Mouse (Mus musculus): ENCODE measurements around the gene Dnajb2. TPM values are rescaled to one million over a fixed set of nuclear protein-coding genes. Genes with fewer than 3 reads are reported as not detected.
A peak's percentile ranks its signal among the peaks of the same experiment; 100 is the strongest.

Dnajb2 gene
- polyA plus RNA-seq, 1 experiment from 2014 or later = 24.2 TPM

DNA sequence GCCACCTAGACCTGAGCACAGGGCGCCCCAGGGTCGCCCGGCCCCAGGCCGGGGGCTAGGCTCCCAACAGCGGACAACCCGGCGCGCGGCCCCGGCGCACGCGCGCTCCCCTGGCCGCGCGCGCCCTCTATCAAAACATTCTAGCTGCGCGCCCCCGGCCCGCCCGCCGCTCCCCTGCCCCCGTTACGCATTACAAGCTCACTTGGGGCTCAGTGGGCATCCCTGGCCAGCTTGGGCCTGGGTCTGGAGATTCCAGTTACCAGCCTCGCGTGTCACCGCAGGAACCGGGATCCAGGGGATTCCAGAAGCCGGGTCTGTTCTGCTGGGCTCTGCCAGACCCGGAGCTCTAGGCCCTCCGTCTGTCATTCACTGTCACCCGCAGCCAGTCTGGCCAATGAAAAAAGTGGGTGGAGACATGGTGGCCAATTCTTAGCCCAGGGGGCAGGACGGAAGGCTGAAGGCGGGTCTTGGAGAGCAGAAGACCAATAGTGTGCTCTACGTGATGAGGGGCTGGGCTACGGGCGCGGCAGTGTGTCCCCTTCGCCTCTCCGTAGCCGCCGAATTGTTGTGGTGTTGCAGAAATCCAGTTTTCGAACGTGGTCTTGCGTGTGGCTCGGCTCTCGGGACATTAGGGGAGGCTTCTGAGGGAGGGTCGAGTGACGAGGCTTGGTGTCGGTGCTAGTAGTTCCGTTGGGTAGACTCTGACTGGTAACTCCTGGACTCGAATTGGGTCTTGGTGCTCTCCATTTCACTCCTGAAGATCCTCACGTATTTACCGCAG lies 44.4 kb upstream of the Dnajb2 start, which contains the start of the genes Ankzf1 and Atg9a:
Gene Ankzf1, plus strand, starts transcription at position 530 of the 781 bp plus-strand sequence.
Gene Atg9a, minus strand, starts transcription at position 575 of the 781 bp plus-strand sequence.
- H3K27me3 ChIP-seq (ENCODE audit: control insufficient read depth, insufficient read depth, low read length) = no peaks in the 10 kb centered on the region
- peak within 1 kb of the TSS; percentile 97 for H3K27ac ChIP-seq (replicated peaks)
- ATAC-seq (ENCODE audit: low FRiP score, low TSS enrichment) = peak; percentile 99
- peak; percentile 96 for DNase-seq (ENCODE audit: low spot score)
- TF ChIP-seq EP300 (optimal IDR thresholded peaks at IDR 0.05) (no peak), CTCF (IDR thresholded peaks at IDR 0.05; ENCODE audit: low read depth) (peak; percentile 22; the same call in 1 of the 2 replicates)
- H3K9me3 ChIP-seq (ENCODE audit: control insufficient read depth, low read length) = no peaks in the 10 kb centered on the region
- H3K4me3 ChIP-seq (ENCODE audit: low read depth, low read length) = peak within 1 kb of the TSS; percentile 83
- peak within 1 kb of the TSS; percentile 95 for H3K4me2 ChIP-seq (replicated peaks; ENCODE audit: low read depth)
- WGBS = under 1% methylated on average over 56 of the region's 56 CpGs
- H3K4me1 ChIP-seq (replicated peaks; ENCODE audit: control insufficient read depth, insufficient read depth) = peaks cover 6% of the 10 kb centered on the region; the same call in 1 of the 2 replicates
- H3K9ac ChIP-seq (ENCODE audit: low read length) = peak within 1 kb of the TSS; percentile 92
- peaks cover 15% of the 10 kb centered on the region for H3K36me3 ChIP-seq (ENCODE audit: control insufficient read depth, insufficient read depth, low read length)

DNA sequence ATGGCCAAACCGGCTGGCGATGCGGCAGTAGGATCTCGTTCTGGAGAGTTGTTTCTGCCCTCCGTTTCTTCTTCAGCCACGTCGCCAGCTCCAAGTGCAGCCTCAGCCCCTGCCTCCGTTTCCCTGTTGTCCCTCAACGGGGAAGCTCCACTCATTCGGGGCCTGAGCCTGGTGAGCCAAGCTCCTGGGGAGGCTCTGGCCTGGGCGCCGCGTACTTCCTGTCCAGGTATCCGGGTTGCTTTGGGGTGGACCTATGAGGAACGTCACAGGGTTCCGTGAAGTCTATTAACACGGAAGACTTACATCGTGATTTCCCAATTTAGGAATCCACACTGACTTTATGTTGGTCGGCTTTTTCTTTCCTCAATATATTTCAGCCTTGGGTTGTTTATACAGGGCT lies 43.8 kb upstream of the Dnajb2 start:
- H3K9me3 ChIP-seq (ENCODE audit: control insufficient read depth, low read length) = no peaks in the 10 kb centered on the region
- TF ChIP-seq EP300 (optimal IDR thresholded peaks at IDR 0.05) = no peak
- no peak for TF ChIP-seq CTCF (IDR thresholded peaks at IDR 0.05; ENCODE audit: low read depth)
- DNase-seq (ENCODE audit: low spot score) (peak; percentile 78), ATAC-seq (ENCODE audit: low FRiP score, low TSS enrichment) (peak; percentile 75)
- peak overlapping the region; percentile 86 for H3K4me2 ChIP-seq (replicated peaks; ENCODE audit: low read depth)
- H3K9ac ChIP-seq (ENCODE audit: low read length) = peak overlapping the region; percentile 91
- peaks cover 6% of the 10 kb centered on the region; the same call in 1 of the 2 replicates for H3K4me1 ChIP-seq (replicated peaks; ENCODE audit: control insufficient read depth, insufficient read depth)
- H3K27ac ChIP-seq (replicated peaks) = peak overlapping the region; percentile 97
- H3K36me3 ChIP-seq (ENCODE audit: control insufficient read depth, insufficient read depth, low read length) = peaks cover 12% of the 10 kb centered on the region
- peak overlapping the region; percentile 83 for H3K4me3 ChIP-seq (ENCODE audit: low read depth, low read length)
- no peaks in the 10 kb centered on the region for H3K27me3 ChIP-seq (ENCODE audit: control insufficient read depth, insufficient read depth, low read length)
- 0% methylated on average over 19 of the region's 19 CpGs for WGBS

DNA sequence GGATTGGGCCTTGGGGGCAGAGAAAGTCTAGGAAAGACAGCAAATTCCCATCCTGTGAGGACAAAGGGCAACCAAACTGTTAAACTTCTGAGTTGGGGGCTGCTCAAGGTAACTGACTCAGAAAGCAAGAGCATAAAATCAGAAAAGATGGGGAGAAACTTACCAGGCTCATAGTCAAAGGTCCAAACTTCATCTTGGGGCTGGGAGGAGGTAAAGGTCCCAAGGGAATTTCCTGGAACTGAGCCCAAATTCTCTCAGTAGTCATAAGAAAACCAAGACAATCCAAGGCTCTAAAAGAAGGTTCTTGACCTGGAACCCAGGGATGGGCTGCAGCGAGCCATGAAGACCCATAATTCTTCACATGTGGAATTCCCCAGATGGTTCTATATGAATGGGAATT lies 35.0 kb upstream of the Dnajb2 start:
- no peak for ATAC-seq (ENCODE audit: low FRiP score, low TSS enrichment)
- Histone ChIP-seq H3K4me2 (replicated peaks; ENCODE audit: low read depth) (no peak overlapping the region), H3K27me3 (ENCODE audit: control insufficient read depth, insufficient read depth, low read length) (no peaks in the 10 kb centered on the region), H3K9me3 (ENCODE audit: control insufficient read depth, low read length) (no peaks in the 10 kb centered on the region), H3K27ac (replicated peaks) (no peak overlapping the region), H3K4me3 (ENCODE audit: low read depth, low read length) (no peak overlapping the region), H3K36me3 (ENCODE audit: control insufficient read depth, insufficient read depth, low read length) (peaks cover 18% of the 10 kb centered on the region), H3K9ac (ENCODE audit: low read length) (no peak overlapping the region), H3K4me1 (replicated peaks; ENCODE audit: control insufficient read depth, insufficient read depth) (no peaks in the 10 kb centered on the region)
- no peak for DNase-seq (ENCODE audit: low spot score)
- WGBS = 86% methylated on average over 1 of the region's 1 CpGs
- TF ChIP-seq CTCF (IDR thresholded peaks at IDR 0.05; ENCODE audit: low read depth) (no peak), EP300 (optimal IDR thresholded peaks at IDR 0.05) (no peak)

DNA sequence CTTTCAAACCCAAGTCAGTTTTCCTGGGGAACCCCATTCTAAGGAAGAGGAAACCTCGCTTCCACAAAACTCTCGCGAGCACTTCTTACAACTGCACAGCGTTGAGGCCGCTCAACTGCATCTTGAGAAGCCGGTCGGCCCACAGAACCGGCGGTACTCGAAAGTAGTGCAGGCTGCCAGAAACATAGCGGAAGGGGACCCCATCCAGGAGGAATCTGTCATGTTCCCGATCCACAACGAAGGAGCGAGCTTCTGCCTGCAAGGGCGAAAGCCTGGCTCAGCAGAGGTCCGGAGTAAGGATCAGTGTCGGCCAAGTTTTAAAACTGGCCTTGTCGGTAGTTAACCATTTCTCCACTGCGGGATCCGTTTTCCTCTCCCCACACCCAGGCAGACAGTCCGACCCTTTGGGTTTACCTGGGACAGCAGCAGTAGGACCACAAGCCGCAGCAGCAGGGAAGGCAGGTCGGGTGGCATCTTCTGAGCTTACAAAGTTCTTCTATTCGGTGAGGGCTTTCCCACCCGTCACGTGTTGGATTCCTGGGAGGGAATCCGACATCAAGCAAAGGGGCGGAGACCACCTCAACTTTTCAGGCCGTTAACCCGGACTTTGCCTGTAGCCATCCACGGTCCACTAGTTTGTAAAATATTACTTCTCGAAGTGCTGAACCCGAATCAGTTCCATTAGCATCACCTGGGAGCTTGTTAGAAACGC lies 27.1 kb upstream of the Dnajb2 start:
- H3K4me1 ChIP-seq (replicated peaks; ENCODE audit: control insufficient read depth, insufficient read depth) = no peaks in the 10 kb centered on the region; the same call in 1 of the 2 replicates
- H3K27ac ChIP-seq (replicated peaks) = peak overlapping the region; percentile 69
- peaks cover 7% of the 10 kb centered on the region; the same call in 1 of the 2 replicates for H3K36me3 ChIP-seq (ENCODE audit: control insufficient read depth, insufficient read depth, low read length)
- H3K4me3 ChIP-seq (ENCODE audit: low read depth, low read length) = peak overlapping the region; percentile 38
- H3K9ac ChIP-seq (ENCODE audit: low read length) = peak overlapping the region; percentile 67
- WGBS = 14% methylated on average over 34 of the region's 34 CpGs
- ATAC-seq (ENCODE audit: low FRiP score, low TSS enrichment) (peak; percentile 26; the same call in 1 of the 2 replicates), DNase-seq (ENCODE audit: low spot score) (peak; percentile 46)
- H3K9me3 ChIP-seq (ENCODE audit: control insufficient read depth, low read length) = no peaks in the 10 kb centered on the region
- no peak for TF ChIP-seq EP300 (optimal IDR thresholded peaks at IDR 0.05)
- TF ChIP-seq CTCF (IDR thresholded peaks at IDR 0.05; ENCODE audit: low read depth) = no peak
- H3K4me2 ChIP-seq (replicated peaks; ENCODE audit: low read depth) = peak overlapping the region; percentile 57
- no peaks in the 10 kb centered on the region for H3K27me3 ChIP-seq (ENCODE audit: control insufficient read depth, insufficient read depth, low read length)

DNA sequence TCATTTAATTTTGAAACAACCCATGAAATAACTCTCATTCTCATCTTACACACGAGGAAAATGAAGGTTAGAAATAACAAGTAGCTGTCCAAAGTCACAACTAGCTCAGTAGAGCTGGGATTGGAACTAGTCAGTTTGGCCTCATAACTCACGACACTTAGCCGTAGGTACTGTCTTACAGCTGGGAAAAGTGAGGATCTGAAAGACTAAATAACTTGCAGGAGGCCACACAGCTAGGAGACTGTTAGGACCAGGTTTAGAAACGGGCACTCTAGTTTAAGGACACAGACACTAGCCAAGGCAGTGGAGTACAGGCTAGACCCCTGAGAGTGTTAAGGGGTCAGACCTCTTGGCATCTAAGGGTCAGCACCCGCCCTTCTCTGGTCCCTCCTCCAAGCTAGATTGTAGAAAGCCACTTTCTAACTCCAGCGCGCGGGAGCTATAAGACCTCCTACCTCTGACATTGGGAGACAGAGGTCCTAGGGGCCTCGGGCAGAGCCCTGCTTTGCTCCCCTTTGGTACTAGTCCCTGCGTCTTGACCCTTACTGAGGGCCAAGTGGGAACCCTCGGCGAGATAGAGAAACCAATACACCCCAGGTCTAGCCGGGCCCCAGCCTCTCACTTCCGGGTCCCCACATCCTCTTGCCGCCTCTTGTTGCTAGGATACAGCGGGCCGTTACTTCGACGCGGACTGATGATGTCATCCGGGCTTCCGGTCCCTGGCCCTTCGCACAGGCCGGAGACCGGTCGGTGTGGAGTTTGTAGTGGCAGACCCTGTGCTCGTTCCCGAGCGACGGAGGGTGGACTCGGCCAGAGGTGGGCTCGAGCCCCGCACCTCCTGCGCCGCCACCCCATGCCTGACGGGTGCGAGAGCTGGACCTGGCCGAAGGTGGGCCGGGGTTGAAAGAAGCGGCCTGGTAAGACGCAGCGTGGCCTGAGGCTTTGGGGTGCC lies 25.8 kb upstream of the Dnajb2 start, which contains the start of the genes Glb1l and Stk16:
Gene Glb1l, minus strand, starts transcription at position 678 of the 952 bp plus-strand sequence.
Gene Stk16, plus strand, starts transcription at position 703 of the 952 bp plus-strand sequence.
- 4% methylated on average over 42 of the region's 42 CpGs for WGBS
- Histone ChIP-seq H3K27me3 (ENCODE audit: control insufficient read depth, insufficient read depth, low read length) (no peaks in the 10 kb centered on the region), H3K4me3 (ENCODE audit: low read depth, low read length) (peak within 1 kb of the TSS; percentile 91), H3K9ac (ENCODE audit: low read length) (peak within 1 kb of the TSS; percentile 96), H3K36me3 (ENCODE audit: control insufficient read depth, insufficient read depth, low read length) (peaks cover 9% of the 10 kb centered on the region; the same call in 1 of the 2 replicates), H3K4me2 (replicated peaks; ENCODE audit: low read depth) (peak within 1 kb of the TSS; percentile 95), H3K4me1 (replicated peaks; ENCODE audit: control insufficient read depth, insufficient read depth) (no peaks in the 10 kb centered on the region; the same call in 1 of the 2 replicates), H3K27ac (replicated peaks) (peak within 1 kb of the TSS; percentile 76), H3K9me3 (ENCODE audit: control insufficient read depth, low read length) (no peaks in the 10 kb centered on the region)
- TF ChIP-seq CTCF (IDR thresholded peaks at IDR 0.05; ENCODE audit: low read depth) (no peak), EP300 (optimal IDR thresholded peaks at IDR 0.05) (no peak)
- ATAC-seq (ENCODE audit: low FRiP score, low TSS enrichment) (peak; percentile 83), DNase-seq (ENCODE audit: low spot score) (peak; percentile 97)

Data from stomach, postnatal 0 days (tissue).